Mouse (Mus musculus): ENCODE results near the gene Dync1li1.
"Not testable (repeated sequence)": the region's sequence is repeated elsewhere in the genome, so short reads cannot be mapped to it uniquely, and the experiment has no call there.

Gene Dync1li1

DNA sequence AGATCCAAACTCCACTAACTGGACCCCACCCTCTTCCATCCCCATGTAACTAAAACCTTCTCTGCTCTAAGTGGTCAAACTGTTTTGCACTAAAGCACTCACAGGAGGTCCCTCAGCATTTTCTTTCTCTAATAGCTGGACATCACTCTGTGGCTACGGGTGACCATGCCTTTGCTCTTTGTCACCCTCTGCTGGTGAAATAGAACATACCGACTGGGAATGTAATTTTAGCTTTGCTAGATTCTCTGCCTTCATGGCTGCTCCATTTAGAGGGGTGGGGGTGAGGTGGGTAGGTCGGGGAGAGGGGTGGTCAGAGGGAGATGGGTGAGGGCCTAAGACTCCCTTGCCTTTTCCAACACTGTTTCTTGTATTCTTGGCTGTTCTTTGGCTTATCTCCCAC, 38.7 kb downstream of the Dync1li1 start:
- peak; percentile 48 for DNase-seq (ENCODE audit: low read depth, low spot score)

GRCm38 (mm10) chr9:114728432-114728831, 39.8 kb downstream of the Dync1li1 start:
- not testable (repeated sequence) for DNase-seq (ENCODE audit: low read depth, low spot score)

GRCm38 (mm10) chr9:114729911-114730805, 41.6 kb downstream of the Dync1li1 start:
- no peak for DNase-seq (ENCODE audit: low read depth, low spot score)

DNA sequence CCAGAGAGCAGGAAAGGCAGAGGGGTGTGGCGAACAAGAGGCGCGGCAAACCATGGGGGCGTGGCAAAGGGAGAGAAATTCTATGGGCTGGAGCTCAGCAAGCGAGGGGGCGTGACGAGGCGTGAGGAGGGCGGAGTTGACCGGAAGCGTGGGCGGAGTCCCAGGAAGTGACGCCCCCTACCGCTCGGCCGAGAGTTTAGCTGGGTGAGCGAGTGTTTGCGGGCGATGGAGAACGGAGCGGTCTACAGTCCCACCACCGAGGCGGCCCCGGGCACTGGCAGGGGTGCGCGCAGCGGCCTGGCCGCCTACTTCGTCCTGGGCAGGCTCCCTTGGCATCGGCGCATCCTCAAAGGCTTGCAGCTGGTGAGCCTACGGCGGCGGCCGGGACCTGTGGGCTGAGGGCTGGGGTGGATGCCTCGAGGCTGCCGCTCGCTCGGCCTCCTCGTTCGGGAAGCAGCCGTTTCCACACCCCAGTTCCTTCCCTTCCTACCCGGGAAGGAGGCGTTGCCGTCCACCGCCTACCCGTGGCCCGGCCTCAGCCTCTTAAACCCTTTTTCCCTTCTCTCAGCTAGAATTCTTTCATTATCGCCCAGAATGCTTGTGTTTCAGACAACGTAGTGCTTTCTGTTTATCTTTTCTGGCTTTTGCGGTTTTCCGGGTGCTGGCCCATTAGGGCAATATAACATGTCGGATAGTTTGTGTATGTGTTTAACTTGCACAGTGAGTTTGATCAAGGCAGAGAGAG, 42.6 kb downstream of the Dync1li1 start, which contains the start of gene Cmtm6:
Cmtm6 (plus strand) TSS at position 106 of the 745 bp plus-strand sequence.
- peak; percentile 81 for DNase-seq (ENCODE audit: low read depth, low spot score)

GRCm38 (mm10) chr9:114731871-114732682, 43.5 kb downstream of the Dync1li1 start:
- DNase-seq (ENCODE audit: low read depth, low spot score), result no peak

GRCm38 (mm10) chr9:114733238-114733637, 44.6 kb downstream of the Dync1li1 start:
- no peak for DNase-seq (ENCODE audit: low read depth, low spot score)

DNA sequence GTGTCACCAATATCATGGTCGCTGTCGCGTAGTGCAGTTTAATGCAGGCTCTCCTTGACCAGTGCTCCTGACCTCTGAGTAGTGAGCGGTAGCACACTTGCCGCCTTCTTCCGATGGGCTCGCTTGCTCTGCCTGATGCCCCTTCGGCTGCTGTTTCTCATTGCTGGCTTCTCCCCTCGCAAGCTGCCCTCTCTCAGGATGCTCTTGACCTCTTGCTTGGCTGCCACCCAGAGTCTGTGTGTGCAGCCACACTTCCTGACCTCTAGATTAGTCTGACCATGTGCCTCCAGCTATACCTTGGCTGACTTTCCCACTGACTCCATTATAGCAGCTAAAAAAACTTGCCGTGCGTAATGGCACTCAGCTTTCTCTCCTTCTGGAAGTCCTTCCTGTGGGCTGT, 47.9 kb downstream of the Dync1li1 start:
- no peak for DNase-seq (ENCODE audit: low read depth, low spot score)

DNA sequence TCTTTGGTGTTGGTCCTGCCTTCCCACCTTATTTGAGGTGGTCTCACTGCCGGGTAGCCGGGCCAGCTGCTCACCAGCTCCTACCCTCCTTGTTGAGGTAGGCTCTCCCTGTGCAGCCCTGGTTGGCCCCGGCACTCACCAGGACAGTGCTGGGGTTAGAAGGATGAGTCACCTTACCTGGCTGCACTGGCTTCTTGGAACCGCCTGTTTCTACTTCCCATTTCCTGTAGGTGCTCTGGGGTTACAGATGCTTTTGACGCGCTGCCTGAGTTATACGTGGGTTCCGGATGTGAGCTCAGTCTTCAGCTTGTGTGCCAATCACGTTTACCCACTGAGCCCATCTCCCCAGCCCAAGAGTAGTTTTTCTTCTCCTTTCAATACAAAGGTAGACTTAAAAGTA, 51.7 kb downstream of the Dync1li1 start:
- no peak for DNase-seq (ENCODE audit: low read depth, low spot score)

DNA sequence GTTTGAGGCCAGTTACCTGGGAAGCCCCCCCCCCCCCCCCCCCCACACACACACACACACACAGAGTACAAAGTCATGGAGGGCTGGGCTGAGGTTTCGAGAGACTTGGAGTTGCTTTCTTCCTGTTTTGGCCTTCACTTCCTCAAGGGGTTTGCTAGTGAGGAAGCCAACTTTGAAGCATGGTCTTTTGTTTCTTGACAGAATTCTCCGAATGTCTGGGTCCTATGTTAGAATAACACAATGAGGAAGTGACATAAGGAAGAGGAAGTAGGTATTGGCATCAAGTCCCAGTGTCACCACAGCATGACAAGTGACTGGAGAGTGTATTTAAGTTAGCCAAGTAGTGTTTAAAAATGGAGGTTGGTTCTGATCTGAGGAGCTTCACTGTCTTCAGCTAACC, 54.1 kb downstream of the Dync1li1 start:
- DNase-seq (ENCODE audit: low read depth, low spot score), result no peak

GRCm38 (mm10) chr9:114745163-114745562, 56.6 kb downstream of the Dync1li1 start:
- DNase-seq (ENCODE audit: low read depth, low spot score), result no peak

DNA sequence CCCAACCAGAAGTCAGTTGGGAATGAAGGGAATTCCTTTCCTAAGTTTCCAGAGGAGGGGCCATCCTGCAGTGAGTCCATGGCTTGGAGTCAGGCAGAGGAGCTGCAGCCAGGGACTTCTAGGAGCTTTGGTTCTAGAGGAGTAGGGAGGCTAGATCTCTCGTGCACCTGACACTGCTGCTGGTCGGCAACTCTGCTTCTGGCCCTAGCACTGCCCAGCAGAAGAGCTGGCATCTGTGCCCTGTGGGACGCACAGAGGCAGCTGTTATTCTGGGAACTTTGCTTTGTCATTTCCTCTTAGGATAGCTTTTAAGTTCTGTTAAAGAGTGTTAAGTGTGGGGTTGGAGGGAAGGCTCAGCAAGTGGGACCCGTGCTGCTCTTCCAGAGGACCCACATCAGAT, 57.1 kb downstream of the Dync1li1 start:
- DNase-seq (ENCODE audit: low read depth, low spot score), result no peak

DNA sequence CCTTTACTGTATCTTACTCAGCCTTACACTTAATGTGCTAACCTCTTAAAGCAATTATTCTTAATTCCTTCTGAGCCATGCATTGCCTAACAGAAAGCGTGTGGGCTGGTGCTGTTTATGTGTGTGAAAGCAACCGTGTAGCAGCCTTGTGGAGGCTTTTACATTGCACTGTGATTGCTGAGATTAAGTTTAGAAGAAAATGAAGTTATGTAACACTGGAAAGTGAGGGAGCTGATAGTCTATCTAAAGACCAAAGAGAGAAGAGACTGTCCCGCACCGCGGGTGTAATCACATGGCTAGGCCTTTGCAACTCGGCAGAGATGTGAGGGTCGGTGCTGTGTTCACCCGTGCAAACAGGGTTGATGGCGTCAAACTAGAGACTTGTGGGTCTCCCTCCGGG, 58.4 kb downstream of the Dync1li1 start:
- no peak for DNase-seq (ENCODE audit: low read depth, low spot score)

- DNase-seq (ENCODE audit: low read depth, low spot score), result no peak
Observed at GRCm38 (mm10) chr9:114747466-114747865, 58.9 kb downstream of the Dync1li1 start.

- DNase-seq (ENCODE audit: low read depth, low spot score), result no peak
Observed at GRCm38 (mm10) chr9:114751582-114751981, 63.0 kb downstream of the Dync1li1 start.

DNA sequence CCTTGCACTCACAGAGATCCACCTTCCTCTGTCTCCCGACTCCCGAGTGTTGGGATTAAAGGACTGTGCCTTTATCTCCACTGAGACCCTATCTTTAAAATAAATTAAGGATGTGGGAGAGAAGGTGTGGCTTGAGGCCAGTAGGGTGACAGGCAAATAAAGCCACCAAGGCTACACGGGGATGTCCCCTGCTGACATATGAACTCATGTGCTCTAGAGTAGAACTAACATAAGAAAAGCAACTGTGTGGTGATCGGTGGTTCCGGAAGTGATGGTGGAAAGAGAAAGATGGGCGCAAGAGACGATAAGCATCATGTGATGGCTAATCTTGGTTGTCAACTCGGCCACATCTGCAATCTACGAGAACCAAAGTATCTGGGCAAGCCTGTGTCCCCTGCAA, 63.7 kb downstream of the Dync1li1 start:
- no peak for DNase-seq (ENCODE audit: low read depth, low spot score)

- DNase-seq (ENCODE audit: low read depth, low spot score), result peak; percentile 66
Observed at GRCm38 (mm10) chr9:114752863-114753484, 64.4 kb downstream of the Dync1li1 start.

DNA sequence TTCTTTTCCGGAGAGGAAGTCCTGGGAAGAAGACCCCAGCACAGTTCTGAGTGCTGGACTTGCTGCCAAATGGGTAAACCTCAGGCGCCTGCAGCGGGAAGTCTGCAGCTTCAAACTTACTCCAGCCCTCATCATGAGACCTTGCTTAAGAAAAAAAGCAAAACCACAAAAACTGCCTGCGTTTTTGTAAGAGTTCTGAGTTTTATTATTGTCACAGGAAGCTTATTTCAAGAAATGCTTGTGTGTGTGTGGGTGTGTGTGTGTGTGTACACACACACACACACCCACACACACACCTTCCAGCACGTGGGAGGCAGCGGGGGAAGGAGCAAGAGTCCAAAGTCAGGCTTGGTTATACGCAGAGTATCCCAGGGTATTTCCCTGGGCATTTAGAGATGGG, 69.7 kb downstream of the Dync1li1 start:
- no peak for DNase-seq (ENCODE audit: low read depth, low spot score)

GRCm38 (mm10) chr9:114758801-114759200, 70.2 kb downstream of the Dync1li1 start:
- no peak for DNase-seq (ENCODE audit: low read depth, low spot score)

GRCm38 (mm10) chr9:114759886-114760285, 71.3 kb downstream of the Dync1li1 start:
- DNase-seq (ENCODE audit: low read depth, low spot score), result no peak

DNA sequence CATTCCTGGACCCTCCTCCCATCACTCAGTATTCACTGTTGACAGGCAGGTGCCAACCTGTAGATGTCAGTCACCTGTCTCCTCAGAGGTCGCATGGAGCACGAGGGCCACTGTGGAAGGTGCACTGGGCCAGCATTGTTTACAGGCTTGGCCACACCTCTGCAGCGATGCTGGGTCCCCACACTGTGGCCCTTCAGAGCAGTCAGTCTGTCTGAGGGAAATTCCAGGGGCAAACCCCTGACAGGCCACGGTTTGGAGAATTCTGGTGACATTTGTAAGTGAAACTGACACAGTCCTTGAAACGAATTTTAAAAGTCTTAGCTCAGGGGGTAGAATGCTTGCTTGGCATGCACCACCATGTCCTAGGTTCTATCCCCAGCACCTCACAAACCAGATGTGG, 71.8 kb downstream of the Dync1li1 start:
- no peak for DNase-seq (ENCODE audit: low read depth, low spot score)

GRCm38 (mm10) chr9:114761848-114762247, 73.3 kb downstream of the Dync1li1 start:
- DNase-seq (ENCODE audit: low read depth, low spot score), result no peak
